Mouse (Mus musculus): ENCODE results near the gene Errfi1. TPM values are rescaled to one million over a fixed set of nuclear protein-coding genes. Genes with fewer than 3 reads are reported as not detected.

The Errfi1 gene
- polyA plus RNA-seq, 1 experiment from 2014 or later, result 41.4 TPM

- H3K36me3 ChIP-seq (ENCODE audit: control insufficient read depth, insufficient read depth), result no peaks in the 10 kb centered on the region
- H3K9ac ChIP-seq (ENCODE audit: low read depth, low read length), result no peak overlapping the region
- H3K4me2 ChIP-seq (ENCODE audit: low read depth, low read length), result no peak overlapping the region
- H3K4me3 ChIP-seq (ENCODE audit: low read depth, low read length), result no peak overlapping the region
- H3K27ac ChIP-seq (ENCODE audit: low read length), result no peak overlapping the region
- WGBS (ENCODE audit: insufficient replicate concordance), result 89% methylated on average over 22 of the region's 22 CpGs
- H3K4me1 ChIP-seq (ENCODE audit: control insufficient read depth, low read depth, low read length), result peaks cover 4% of the 10 kb centered on the region
- H3K9me3 ChIP-seq (replicated peaks; ENCODE audit: control insufficient read depth, low read length), result peaks cover 13% of the 10 kb centered on the region
- H3K27me3 ChIP-seq (ENCODE audit: control insufficient read depth, insufficient read depth, low read depth, low read length), result no peaks in the 10 kb centered on the region
- ATAC-seq (ENCODE audit: low read depth), result no peak
Observed at GRCm38 (mm10) chr4:150879631-150880030, 25.9 kb downstream of the Errfi1 start.

GRCm38 (mm10) chr4:150880364-150880763, 26.6 kb downstream of the Errfi1 start:
- H3K4me2 ChIP-seq (ENCODE audit: low read depth, low read length), result no peak overlapping the region
- H3K36me3 ChIP-seq (ENCODE audit: control insufficient read depth, insufficient read depth), result no peaks in the 10 kb centered on the region
- no peak overlapping the region for H3K4me3 ChIP-seq (ENCODE audit: low read depth, low read length)
- 67% methylated on average over 5 of the region's 5 CpGs for WGBS (ENCODE audit: insufficient replicate concordance)
- no peak for ATAC-seq (ENCODE audit: low read depth)
- H3K9ac ChIP-seq (ENCODE audit: low read depth, low read length), result no peak overlapping the region
- peaks cover 13% of the 10 kb centered on the region for H3K9me3 ChIP-seq (replicated peaks; ENCODE audit: control insufficient read depth, low read length)
- no peaks in the 10 kb centered on the region for H3K27me3 ChIP-seq (ENCODE audit: control insufficient read depth, insufficient read depth, low read depth, low read length)
- H3K27ac ChIP-seq (ENCODE audit: low read length), result no peak overlapping the region
- H3K4me1 ChIP-seq (ENCODE audit: control insufficient read depth, low read depth, low read length), result no peaks in the 10 kb centered on the region

DNA sequence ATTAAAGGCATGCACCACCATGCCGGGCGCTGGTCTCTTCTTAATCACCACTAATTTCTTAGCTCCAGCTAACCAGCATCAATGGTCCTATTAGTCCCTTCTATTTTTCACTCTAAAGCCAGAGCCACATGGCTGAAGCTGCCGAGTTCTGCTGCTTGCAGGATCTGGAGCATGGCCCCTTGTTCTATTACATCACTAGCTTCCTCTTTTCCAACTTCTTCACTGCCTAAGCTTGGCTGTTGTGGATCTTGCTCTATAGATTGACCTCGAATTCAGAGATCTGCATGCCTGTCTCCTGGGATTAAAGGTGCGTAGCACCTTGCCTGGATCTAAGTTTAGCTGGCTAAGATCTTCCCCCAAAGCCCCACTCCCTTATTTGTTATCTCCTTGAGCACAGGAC, 28.9 kb downstream of the Errfi1 start:
- H3K4me2 ChIP-seq (ENCODE audit: low read depth, low read length), result no peak overlapping the region
- no peak for ATAC-seq (ENCODE audit: low read depth)
- H3K27me3 ChIP-seq (ENCODE audit: control insufficient read depth, insufficient read depth, low read depth, low read length), result no peaks in the 10 kb centered on the region
- H3K27ac ChIP-seq (ENCODE audit: low read length), result no peak overlapping the region
- H3K4me1 ChIP-seq (ENCODE audit: control insufficient read depth, low read depth, low read length), result no peaks in the 10 kb centered on the region
- H3K36me3 ChIP-seq (ENCODE audit: control insufficient read depth, insufficient read depth), result no peaks in the 10 kb centered on the region
- H3K9me3 ChIP-seq (replicated peaks; ENCODE audit: control insufficient read depth, low read length), result peaks cover 13% of the 10 kb centered on the region
- H3K9ac ChIP-seq (ENCODE audit: low read depth, low read length), result no peak overlapping the region
- 48% methylated on average over 5 of the region's 5 CpGs for WGBS (ENCODE audit: insufficient replicate concordance)
- no peak overlapping the region for H3K4me3 ChIP-seq (ENCODE audit: low read depth, low read length)

GRCm38 (mm10) chr4:150887903-150888302, 34.2 kb downstream of the Errfi1 start:
- peaks cover 6% of the 10 kb centered on the region for H3K4me1 ChIP-seq (ENCODE audit: control insufficient read depth, low read depth, low read length)
- H3K27me3 ChIP-seq (ENCODE audit: control insufficient read depth, insufficient read depth, low read depth, low read length), result no peaks in the 10 kb centered on the region
- 58% methylated on average over 5 of the region's 5 CpGs for WGBS (ENCODE audit: insufficient replicate concordance)
- H3K4me3 ChIP-seq (ENCODE audit: low read depth, low read length), result no peak overlapping the region
- no peak overlapping the region for H3K4me2 ChIP-seq (ENCODE audit: low read depth, low read length)
- ATAC-seq (ENCODE audit: low read depth), result no peak
- no peak overlapping the region for H3K9ac ChIP-seq (ENCODE audit: low read depth, low read length)
- no peaks in the 10 kb centered on the region for H3K9me3 ChIP-seq (replicated peaks; ENCODE audit: control insufficient read depth, low read length)
- no peaks in the 10 kb centered on the region for H3K36me3 ChIP-seq (ENCODE audit: control insufficient read depth, insufficient read depth)
- no peak overlapping the region for H3K27ac ChIP-seq (ENCODE audit: low read length)

DNA sequence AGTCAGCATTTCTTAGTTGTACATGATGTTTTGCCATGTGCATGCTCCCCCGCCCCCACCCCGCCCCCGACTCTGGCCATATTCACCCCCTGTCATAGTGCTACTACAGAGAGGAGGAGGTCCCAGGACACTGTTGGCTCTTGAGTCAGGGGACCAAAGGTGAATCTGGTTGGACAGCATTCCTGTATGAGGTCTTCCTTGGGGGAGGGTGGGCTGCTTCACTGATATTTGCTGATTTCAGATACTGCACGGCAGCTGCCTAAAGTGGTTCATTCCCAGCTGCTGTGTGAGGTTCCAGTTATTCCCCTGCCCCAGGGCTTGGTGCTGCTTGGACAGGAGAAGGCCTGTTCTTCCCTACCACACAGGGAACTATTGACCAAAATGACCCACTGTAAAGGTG, 34.8 kb downstream of the Errfi1 start:
- 75% methylated on average over 4 of the region's 4 CpGs for WGBS (ENCODE audit: insufficient replicate concordance)
- no peak overlapping the region for H3K4me3 ChIP-seq (ENCODE audit: low read depth, low read length)
- H3K4me2 ChIP-seq (ENCODE audit: low read depth, low read length), result no peak overlapping the region
- H3K9me3 ChIP-seq (replicated peaks; ENCODE audit: control insufficient read depth, low read length), result no peaks in the 10 kb centered on the region
- no peak overlapping the region for H3K9ac ChIP-seq (ENCODE audit: low read depth, low read length)
- no peaks in the 10 kb centered on the region for H3K36me3 ChIP-seq (ENCODE audit: control insufficient read depth, insufficient read depth)
- peaks cover 6% of the 10 kb centered on the region for H3K4me1 ChIP-seq (ENCODE audit: control insufficient read depth, low read depth, low read length)
- H3K27me3 ChIP-seq (ENCODE audit: control insufficient read depth, insufficient read depth, low read depth, low read length), result no peaks in the 10 kb centered on the region
- no peak overlapping the region for H3K27ac ChIP-seq (ENCODE audit: low read length)
- ATAC-seq (ENCODE audit: low read depth), result peak; percentile 22; the same call in 1 of the 2 replicates

- Histone ChIP-seq H3K4me2 (ENCODE audit: low read depth, low read length) (peak overlapping the region; percentile 33), H3K9ac (ENCODE audit: low read depth, low read length) (no peak overlapping the region), H3K4me1 (ENCODE audit: control insufficient read depth, low read depth, low read length) (peaks cover 6% of the 10 kb centered on the region), H3K27me3 (ENCODE audit: control insufficient read depth, insufficient read depth, low read depth, low read length) (no peaks in the 10 kb centered on the region), H3K27ac (ENCODE audit: low read length) (peak overlapping the region; percentile 79), H3K36me3 (ENCODE audit: control insufficient read depth, insufficient read depth) (no peaks in the 10 kb centered on the region), H3K4me3 (ENCODE audit: low read depth, low read length) (no peak overlapping the region), H3K9me3 (replicated peaks; ENCODE audit: control insufficient read depth, low read length) (no peaks in the 10 kb centered on the region)
- peak; percentile 68 for ATAC-seq (ENCODE audit: low read depth)
- 47% methylated on average over 20 of the region's 20 CpGs for WGBS (ENCODE audit: insufficient replicate concordance)
Observed at GRCm38 (mm10) chr4:150889273-150889954, 35.7 kb downstream of the Errfi1 start.

- ATAC-seq (ENCODE audit: low read depth), result peak; percentile 61
- Histone ChIP-seq H3K4me2 (ENCODE audit: low read depth, low read length) (peak overlapping the region; percentile 33), H3K9me3 (replicated peaks; ENCODE audit: control insufficient read depth, low read length) (no peaks in the 10 kb centered on the region), H3K36me3 (ENCODE audit: control insufficient read depth, insufficient read depth) (no peaks in the 10 kb centered on the region), H3K4me1 (ENCODE audit: control insufficient read depth, low read depth, low read length) (peaks cover 6% of the 10 kb centered on the region), H3K27me3 (ENCODE audit: control insufficient read depth, insufficient read depth, low read depth, low read length) (no peaks in the 10 kb centered on the region), H3K9ac (ENCODE audit: low read depth, low read length) (no peak overlapping the region), H3K27ac (ENCODE audit: low read length) (peak overlapping the region; percentile 79; the same call in 1 of the 2 replicates), H3K4me3 (ENCODE audit: low read depth, low read length) (no peak overlapping the region)
- 60% methylated on average over 13 of the region's 13 CpGs for WGBS (ENCODE audit: insufficient replicate concordance)
Observed at GRCm38 (mm10) chr4:150889955-150890315, 36.2 kb downstream of the Errfi1 start.

DNA sequence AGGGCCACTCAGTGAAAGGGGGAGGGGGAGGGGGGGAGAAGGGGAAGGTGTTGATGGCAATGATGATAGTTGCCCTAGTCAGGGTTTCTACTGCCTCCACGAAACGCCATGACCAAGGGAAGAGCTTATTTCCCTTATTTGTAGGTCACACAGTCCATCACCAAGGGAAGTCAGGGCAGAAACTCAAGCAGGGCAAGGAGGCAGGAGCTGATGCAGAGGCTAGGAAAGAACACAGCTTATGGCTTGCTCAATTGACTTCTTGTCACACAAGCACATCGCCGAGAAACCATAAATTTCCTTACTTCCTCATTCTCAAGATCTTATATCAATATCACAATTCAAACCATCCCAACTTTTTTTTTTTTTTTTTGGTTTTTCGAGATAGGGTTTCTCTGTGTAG, 37.6 kb downstream of the Errfi1 start:
- Histone ChIP-seq H3K4me3 (ENCODE audit: low read depth, low read length) (no peak overlapping the region), H3K27ac (ENCODE audit: low read length) (no peak overlapping the region), H3K9ac (ENCODE audit: low read depth, low read length) (no peak overlapping the region), H3K4me2 (ENCODE audit: low read depth, low read length) (no peak overlapping the region), H3K36me3 (ENCODE audit: control insufficient read depth, insufficient read depth) (no peaks in the 10 kb centered on the region), H3K9me3 (replicated peaks; ENCODE audit: control insufficient read depth, low read length) (no peaks in the 10 kb centered on the region), H3K4me1 (ENCODE audit: control insufficient read depth, low read depth, low read length) (peaks cover 6% of the 10 kb centered on the region), H3K27me3 (ENCODE audit: control insufficient read depth, insufficient read depth, low read depth, low read length) (no peaks in the 10 kb centered on the region)
- no peak for ATAC-seq (ENCODE audit: low read depth)
- WGBS (ENCODE audit: insufficient replicate concordance), result 21% methylated on average over 5 of the region's 5 CpGs

GRCm38 (mm10) chr4:150894718-150895501, 41.2 kb downstream of the Errfi1 start:
- 52% methylated on average over 8 of the region's 8 CpGs for WGBS (ENCODE audit: insufficient replicate concordance)
- Histone ChIP-seq H3K9ac (ENCODE audit: low read depth, low read length) (no peak overlapping the region), H3K4me2 (ENCODE audit: low read depth, low read length) (no peak overlapping the region), H3K27me3 (ENCODE audit: control insufficient read depth, insufficient read depth, low read depth, low read length) (no peaks in the 10 kb centered on the region), H3K4me3 (ENCODE audit: low read depth, low read length) (no peak overlapping the region), H3K36me3 (ENCODE audit: control insufficient read depth, insufficient read depth) (peaks cover 7% of the 10 kb centered on the region), H3K9me3 (replicated peaks; ENCODE audit: control insufficient read depth, low read length) (no peaks in the 10 kb centered on the region), H3K27ac (ENCODE audit: low read length) (no peak overlapping the region), H3K4me1 (ENCODE audit: control insufficient read depth, low read depth, low read length) (peaks cover 6% of the 10 kb centered on the region)
- no peak for ATAC-seq (ENCODE audit: low read depth)
